Mouse (Mus musculus) limb, embryonic 11.5 days (tissue): ENCODE data around the gene Slc22a23. TPM values are rescaled to one million over a fixed set of nuclear protein-coding genes. Genes with fewer than 3 reads are reported as not detected.

Experiments used
- ATAC-seq: fragments of 200-750 bp; cut with Nextera tagmentation; 2 replicates; pipeline ENCODE4 v1.8.0; 2017; ENCODE audit warnings: low read depth; ENCODE audit not compliant: insufficient number of reproducible peaks, low FRiP score, low TSS enrichment
- DNase-seq: peaks from one replicate; pipeline ENCODE4 v3.0.0-alpha.2; 2015; ENCODE audit warnings: low spot score
- H3K27ac ChIP-seq: fragments of 300-500 bp; sonication (generic); replicated peaks from 2 replicates; pipeline ENCODE4 v1.5.1; 2014; ENCODE audit warnings: low read depth, mild to moderate bottlenecking, low read length
- H3K27me3 ChIP-seq: fragments of 300-500 bp; sonication (generic); 2 replicates; pipeline ENCODE4 v1.6.1; 2014; ENCODE audit warnings: mild to moderate bottlenecking, low read length, mixed read lengths; ENCODE audit not compliant: control insufficient read depth, insufficient read depth
- H3K36me3 ChIP-seq: fragments of 300-500 bp; sonication (generic); 2 replicates; pipeline ENCODE4 v1.6.1; 2014; ENCODE audit warnings: mild to moderate bottlenecking, low read length, moderate library complexity, mixed read lengths; ENCODE audit not compliant: control insufficient read depth, insufficient read depth
- H3K4me1 ChIP-seq: fragments of 300-500 bp; sonication (generic); 2 replicates; pipeline ENCODE4 v1.6.1; 2014; ENCODE audit warnings: low read length, mixed read lengths; ENCODE audit not compliant: control insufficient read depth, insufficient read depth
- H3K4me2 ChIP-seq: fragments of 300-500 bp; sonication (generic); 2 replicates; pipeline ENCODE4 v1.6.1; 2014; ENCODE audit warnings: low read depth, mild to moderate bottlenecking, moderate library complexity; ENCODE audit not compliant: severe bottlenecking
- H3K4me3 ChIP-seq: fragments of 300-500 bp; sonication (generic); 2 replicates; pipeline ENCODE4 v1.5.1; 2014; ENCODE audit warnings: low read depth, low read length
- H3K9ac ChIP-seq: fragments of 300-500 bp; sonication (generic); 2 replicates; pipeline ENCODE4 v1.6.1; 2014; ENCODE audit warnings: mild to moderate bottlenecking, low read length
- H3K9me3 ChIP-seq: fragments of 300-500 bp; sonication (generic); 2 replicates; pipeline ENCODE4 v1.6.1; 2016; ENCODE audit warnings: low read length; ENCODE audit not compliant: control insufficient read depth
- WGBS: fragments of 180-500 bp; shearing (Covaris S2); extraction: QIAGEN DNeasy Blood & Tissue Kit; methylation state at CpG from one replicate; pipeline ENCODE4 v1.1.7; 2014; 5-methylcytosine and 5-hydroxymethylcytosine counted together
- polyA plus RNA-seq: library from polyadenylated mRNA; unstranded; fragments of >200 nt; fragmentation: Nextera tagmentation; extraction: Ambion mirVana; gene quantifications from 2 replicates; pipeline ENCODE4 v1.2.1, GENCODE M21; 2014

Slc22a23 gene
- polyA plus RNA-seq, 1 experiment from 2014 or later = 3.2 TPM

- Histone ChIP-seq H3K4me1 (peaks cover 3% of the 10 kb centered on the region), H3K9me3 (no peaks in the 10 kb centered on the region), H3K36me3 (no peaks in the 10 kb centered on the region), H3K4me3 (no peak overlapping the region), H3K9ac (no peak overlapping the region), H3K27ac (no peak overlapping the region), H3K27me3 (no peaks in the 10 kb centered on the region), H3K4me2 (no peak overlapping the region)
- 85% methylated on average over 1 of the region's 1 CpGs for WGBS
- ATAC-seq (no peak), DNase-seq (no peak)
These were observed 193.6 kb downstream of the Slc22a23 start for GRCm38 (mm10) chr13:34151425-34151824.

DNA sequence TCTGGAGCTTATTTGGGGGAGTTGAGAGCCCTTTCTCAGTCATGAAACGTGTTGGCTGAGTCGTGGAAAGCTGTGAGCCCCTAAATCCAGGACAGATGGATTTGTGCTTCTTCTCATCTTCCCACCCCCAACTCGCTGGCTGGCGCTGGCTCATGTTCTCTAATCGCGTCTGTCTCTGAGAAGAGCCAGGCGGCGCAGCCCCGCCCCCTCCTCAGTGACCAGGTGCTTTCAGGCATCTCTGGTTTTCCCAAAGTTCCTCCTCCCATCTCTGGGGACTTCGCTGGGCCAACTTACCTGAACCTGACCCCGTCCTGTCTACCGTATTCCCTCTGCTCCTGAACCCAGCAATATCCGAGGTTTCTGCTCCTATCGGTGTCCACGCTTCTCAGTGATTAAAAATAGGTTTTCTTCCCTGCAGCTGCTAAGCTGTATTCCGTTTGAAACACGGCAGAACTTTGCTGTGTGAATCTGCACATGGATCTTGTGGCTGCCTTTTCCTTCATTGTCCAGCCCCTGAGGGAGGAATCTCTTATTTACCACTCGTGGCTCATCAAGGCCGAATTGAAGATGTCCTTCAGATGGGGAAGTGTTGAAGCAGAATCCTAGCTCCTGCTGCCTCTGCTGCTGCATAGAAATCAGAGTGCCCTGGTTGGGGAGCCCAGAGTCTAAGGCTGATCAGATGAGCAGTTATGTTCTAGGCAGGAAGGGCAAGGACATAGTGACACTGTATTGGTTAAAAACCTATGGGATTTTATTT, 194.5 kb downstream of the Slc22a23 start:
- Histone ChIP-seq H3K4me1 (peaks cover 3% of the 10 kb centered on the region), H3K4me2 (peak overlapping the region; percentile 28; the same call in 1 of the 2 replicates), H3K9me3 (no peaks in the 10 kb centered on the region), H3K36me3 (no peaks in the 10 kb centered on the region), H3K4me3 (no peak overlapping the region), H3K27me3 (no peaks in the 10 kb centered on the region), H3K27ac (no peak overlapping the region), H3K9ac (no peak overlapping the region)
- peak; percentile 52 for DNase-seq
- 12% methylated on average over 19 of the region's 19 CpGs for WGBS
- no peak for ATAC-seq

- Histone ChIP-seq H3K9ac (peak overlapping the region; percentile 61), H3K4me3 (peak overlapping the region; percentile 35)
These were observed 195.4 kb downstream of the Slc22a23 start for GRCm38 (mm10) chr13:34149463-34150176.

GRCm38 (mm10) chr13:34148767-34149392, 196.1 kb downstream of the Slc22a23 start:
- Histone ChIP-seq H3K4me1 (peaks cover 3% of the 10 kb centered on the region), H3K36me3 (no peaks in the 10 kb centered on the region), H3K9me3 (no peaks in the 10 kb centered on the region), H3K4me2 (peak overlapping the region; percentile 67), H3K4me3 (peak overlapping the region; percentile 35), H3K9ac (peak overlapping the region; percentile 61), H3K27ac (0 out of 2 replicates have a peak overlapping the region, but pooled peaks have one; percentile 30), H3K27me3 (no peaks in the 10 kb centered on the region)
- ATAC-seq (peak; percentile 59), DNase-seq (peak; percentile 75)
- 6% methylated on average over 23 of the region's 23 CpGs for WGBS

More at GRCm38 (mm10) chr13:34149463-34150176, 195.4 kb downstream of the Slc22a23 start:
- ATAC-seq (no peak), DNase-seq (no peak)
- Histone ChIP-seq H3K27me3 (no peaks in the 10 kb centered on the region), H3K9me3 (no peaks in the 10 kb centered on the region), H3K4me1 (peaks cover 3% of the 10 kb centered on the region), H3K27ac (no peak overlapping the region), H3K4me2 (peak overlapping the region; percentile 67), H3K36me3 (no peaks in the 10 kb centered on the region)
- WGBS = 61% methylated on average over 5 of the region's 5 CpGs

- Histone ChIP-seq H3K4me2 (no peak overlapping the region), H3K27me3 (no peaks in the 10 kb centered on the region), H3K9ac (no peak overlapping the region), H3K27ac (no peak overlapping the region), H3K4me1 (peaks cover 3% of the 10 kb centered on the region), H3K9me3 (no peaks in the 10 kb centered on the region), H3K36me3 (no peaks in the 10 kb centered on the region), H3K4me3 (no peak overlapping the region)
- WGBS = 89% methylated on average over 3 of the region's 3 CpGs
- DNase-seq (no peak), ATAC-seq (no peak)
These were observed 196.8 kb downstream of the Slc22a23 start for GRCm38 (mm10) chr13:34148181-34148580.

GRCm38 (mm10) chr13:34146916-34147315, 198.1 kb downstream of the Slc22a23 start:
- DNase-seq = no peak
- no peaks in the 10 kb centered on the region for H3K9me3 ChIP-seq
- WGBS = 70% methylated on average over 3 of the region's 3 CpGs

GRCm38 (mm10) chr13:34143389-34143788, 201.6 kb downstream of the Slc22a23 start:
- Histone ChIP-seq H3K9ac (no peak overlapping the region), H3K36me3 (no peaks in the 10 kb centered on the region), H3K27me3 (no peaks in the 10 kb centered on the region), H3K27ac (no peak overlapping the region), H3K9me3 (no peaks in the 10 kb centered on the region), H3K4me1 (no peaks in the 10 kb centered on the region), H3K4me2 (no peak overlapping the region), H3K4me3 (no peak overlapping the region)
- ATAC-seq (no peak), DNase-seq (no peak)
- 60% methylated on average over 5 of the region's 5 CpGs for WGBS

More at GRCm38 (mm10) chr13:34146916-34147315, 198.1 kb downstream of the Slc22a23 start:
- no peak for ATAC-seq
- Histone ChIP-seq H3K9ac (no peak overlapping the region), H3K27ac (no peak overlapping the region), H3K36me3 (no peaks in the 10 kb centered on the region), H3K27me3 (no peaks in the 10 kb centered on the region), H3K4me3 (no peak overlapping the region), H3K4me1 (peaks cover 3% of the 10 kb centered on the region), H3K4me2 (no peak overlapping the region)

GRCm38 (mm10) chr13:34136605-34137004, 208.4 kb downstream of the Slc22a23 start:
- peaks cover 16% of the 10 kb centered on the region for H3K4me1 ChIP-seq
- ATAC-seq (no peak), DNase-seq (no peak)
- H3K27ac ChIP-seq = no peak overlapping the region
- no peak overlapping the region for H3K4me2 ChIP-seq
- WGBS = 80% methylated on average over 7 of the region's 7 CpGs
- H3K27me3 ChIP-seq = 0 out of 2 replicates have a peak, but pooled peaks cover 6% of the 10 kb centered on the region
- H3K9ac ChIP-seq = no peak overlapping the region
- no peak overlapping the region for H3K4me3 ChIP-seq
- H3K9me3 ChIP-seq = no peaks in the 10 kb centered on the region
- H3K36me3 ChIP-seq = no peaks in the 10 kb centered on the region
